Mouse (Mus musculus) gastrocnemius, adult 18-20 months (tissue): ENCODE results near the gene Rbm47. TPM values are rescaled to one million over a fixed set of nuclear protein-coding genes. Genes with fewer than 3 reads are reported as not detected.

ENCODE experiments used
- DNase-seq: peaks from one replicate; pipeline ENCODE4 v3.0.0; 2021; ENCODE audit warnings: low spot score
- microRNA-seq: library from miRNA; unstranded; fragments of <30 nt; microRNA quantifications from one replicate; pipeline ENCODE4 v1.2.0, GENCODE M21; 2021
- total RNA-seq, 2 experiments: library from RNA; stranded (reverse); gene quantifications; 2 replicates each; pipeline ENCODE4 v1.2.3; 2021

The Rbm47 gene
- total RNA-seq, 2 experiments from 2014 or later: 0.57 to 0.66 TPM

DNA sequence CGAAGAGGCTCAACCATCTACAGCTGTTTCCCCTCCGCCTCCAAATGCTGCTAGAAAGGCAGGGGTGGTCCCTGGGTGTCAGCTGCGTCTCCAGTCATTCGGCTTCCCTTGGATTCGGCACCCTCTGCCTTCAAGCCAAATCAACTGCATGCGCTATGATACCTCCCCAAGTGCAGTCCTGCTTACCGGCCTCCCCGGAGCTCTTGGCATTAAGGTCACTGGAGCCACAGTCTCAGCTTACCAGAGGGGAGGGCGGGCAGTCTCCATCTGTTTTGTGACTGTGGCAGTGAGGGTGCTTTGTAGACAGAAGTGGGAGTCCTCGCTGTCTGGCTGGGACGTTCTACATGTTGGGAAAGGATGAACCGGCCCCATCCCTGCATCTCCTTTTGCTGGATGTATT is 205.8 kb downstream of the Rbm47 start:
- peak; percentile 55 for DNase-seq

Small RNAs within 50 kb of the gene (microRNA-seq; reads per million reads assigned to microRNA genes)
- not detected for gene Gm25952

Other genes with a start within 250 kb of the Rbm47 start
- gene Chrna9, start 238.2 kb downstream of the Rbm47 start, total RNA-seq: 1 to 10 TPM; 1.9 to 8.2 TPM
- not detected for gene 9130230L23Rik, start 168.8 kb downstream of the Rbm47 start, total RNA-seq
- gene Nsun7, start 86.8 kb upstream of the Rbm47 start, total RNA-seq: under 1 TPM in 1 of 2 experiments, not detected in 1; 0.18 TPM